Mouse (Mus musculus) heart, postnatal 25 days (tissue): ENCODE results near the gene Mgat4a. TPM values are rescaled to one million over a fixed set of nuclear protein-coding genes. Genes with fewer than 3 reads are reported as not detected.
"Not testable (repeated sequence)": the region's sequence is repeated elsewhere in the genome, so short reads cannot be mapped to it uniquely, and the experiment has no call there.

Experiments
- DNase-seq: peaks from one replicate; pipeline ENCODE4 v3.0.0; 2022; ENCODE audit warnings: low spot score
- intact Hi-C: fragments of 180-260 bp; cut with DNase I; formaldehyde crosslinking; loops from one replicate; pipeline ENCODE4 v1.15.1; 2025
- total RNA-seq, 2 experiments: library from RNA; stranded (reverse); gene quantifications; 2 replicates each; pipeline ENCODE4 v1.2.3; 2021

The Mgat4a gene
- total RNA-seq, 2 experiments from 2014 or later: 8.6 to 10.8 TPM

- intact Hi-C loops: loop anchor here (5.0 kb wide), 3 partner anchors 42 to 102 kb away; partner anchors contain the start of genes Coa5 and Unc50
- no peak for DNase-seq
These were observed 6.2 kb downstream of the Mgat4a start for GRCm38 (mm10) chr1:37534532-37535108.

- no peak for DNase-seq
- intact Hi-C loops: no loop called here
These were observed 7.6 kb downstream of the Mgat4a start for GRCm38 (mm10) chr1:37533181-37533580.

GRCm38 (mm10) chr1:37532533-37532840 lies 8.3 kb downstream of the Mgat4a start:
- DNase-seq: no peak
- intact Hi-C loops: no loop called here

GRCm38 (mm10) chr1:37531654-37532532 lies 8.9 kb downstream of the Mgat4a start:
- intact Hi-C loops: no loop called here
- DNase-seq: no peak

GRCm38 (mm10) chr1:37530061-37530460 lies 10.8 kb downstream of the Mgat4a start:
- no peak for DNase-seq
- intact Hi-C loops: no loop called here

GRCm38 (mm10) chr1:37526257-37526656 lies 14.6 kb downstream of the Mgat4a start:
- intact Hi-C loops: no loop called here
- DNase-seq: no peak

GRCm38 (mm10) chr1:37524669-37525068 lies 16.1 kb downstream of the Mgat4a start:
- intact Hi-C loops: no loop called here
- DNase-seq: no peak

- intact Hi-C loops, DNase-seq: not testable (repeated sequence)
These were observed 16.7 kb downstream of the Mgat4a start for GRCm38 (mm10) chr1:37524122-37524521.

- DNase-seq, intact Hi-C loops: not testable (repeated sequence)
These were observed 17.3 kb downstream of the Mgat4a start for GRCm38 (mm10) chr1:37523548-37523947.

GRCm38 (mm10) chr1:37522101-37522500 lies 18.7 kb downstream of the Mgat4a start:
- intact Hi-C loops: no loop called here

GRCm38 (mm10) chr1:37518791-37519190 lies 22.0 kb downstream of the Mgat4a start:
- intact Hi-C loops: no loop called here
- DNase-seq: no peak

More at GRCm38 (mm10) chr1:37522101-37522500, 18.7 kb downstream of the Mgat4a start:
- no peak for DNase-seq

- intact Hi-C loops: no loop called here
- DNase-seq: peak; percentile 35
These were observed 22.6 kb downstream of the Mgat4a start for GRCm38 (mm10) chr1:37518124-37518720.

- DNase-seq: no peak
- intact Hi-C loops: no loop called here
These were observed 27.8 kb downstream of the Mgat4a start for GRCm38 (mm10) chr1:37512961-37513431.

GRCm38 (mm10) chr1:37512109-37512640 lies 28.6 kb downstream of the Mgat4a start:
- DNase-seq: peak; percentile 63
- intact Hi-C loops: no loop called here

GRCm38 (mm10) chr1:37510193-37510592 lies 30.6 kb downstream of the Mgat4a start:
- intact Hi-C loops: no loop called here
- DNase-seq: no peak

- no peak for DNase-seq
- intact Hi-C loops: no loop called here
These were observed 31.4 kb downstream of the Mgat4a start for GRCm38 (mm10) chr1:37509437-37509836.

GRCm38 (mm10) chr1:37505348-37505730 lies 35.5 kb downstream of the Mgat4a start:
- no peak for DNase-seq
- intact Hi-C loops: no loop called here

- no peak for DNase-seq
- intact Hi-C loops: no loop called here
These were observed 36.0 kb downstream of the Mgat4a start for GRCm38 (mm10) chr1:37504716-37505347.

GRCm38 (mm10) chr1:37503656-37504055 lies 37.2 kb downstream of the Mgat4a start:
- DNase-seq: no peak
- intact Hi-C loops: loop anchor here (2.0 kb wide), 1 partner anchor 129 kb away; no protein-coding TSS in a partner anchor

GRCm38 (mm10) chr1:37502354-37502753 lies 38.5 kb downstream of the Mgat4a start:
- DNase-seq: peak; percentile 25
- intact Hi-C loops: loop anchor here (2.0 kb wide), 1 partner anchor 130 kb away; no protein-coding TSS in a partner anchor
